Mouse (Mus musculus): ENCODE data around the gene Klhl30. TPM values are rescaled to one million over a fixed set of nuclear protein-coding genes. Genes with fewer than 3 reads are reported as not detected.

Gene Klhl30
- total RNA-seq, 2 experiments from 2014 or later = 49.9 to 89.8 TPM

- no peak overlapping the region for H3K27ac ChIP-seq
- intact Hi-C loops (cut with DNase I) = no loop called here
- TF ChIP-seq CTCF (IDR thresholded peaks at IDR 0.05) = no peak
- H3K4me3 ChIP-seq = no peak overlapping the region
- DNase-seq = no peak
Measured at GRCm38 (mm10) chr1:91411631-91412285, 60.9 kb downstream of the Klhl30 start.

Other genes with a start within 250 kb of the Klhl30 start
- not detected for gene Rbm44, start 205.9 kb upstream of the Klhl30 start, total RNA-seq (2021)
- 10 to 100 TPM; 19.0 to 29.3 TPM for gene Ramp1, start 171.2 kb upstream of the Klhl30 start, total RNA-seq (2021)
- 10 to 100 TPM; 52.1 to 61.6 TPM for gene Ube2f, start 100.7 kb upstream of the Klhl30 start, total RNA-seq (2021)
- 10 to 100 TPM in 1 of 2 experiments, 1 to 10 TPM in 1; 8.1 to 11.5 TPM for gene Scly, start 52.7 kb upstream of the Klhl30 start, total RNA-seq (2021)
- not detected for gene Espnl, start 28.9 kb upstream of the Klhl30 start, total RNA-seq (2021)
- 1 to 10 TPM in 1 of 2 experiments, under 1 TPM in 1; 0.67 to 1.4 TPM for gene Erfe, start 15.4 kb downstream of the Klhl30 start, total RNA-seq (2021)
- 10 to 100 TPM; 38.3 to 44.6 TPM for gene Ilkap, start 47.8 kb downstream of the Klhl30 start, total RNA-seq (2021)
- 1 to 10 TPM; 4.4 to 7.9 TPM for gene Hes6, start 63.0 kb downstream of the Klhl30 start, total RNA-seq (2021)
- 10 to 100 TPM in 1 of 2 experiments, 1 to 10 TPM in 1; 3.9 to 10.8 TPM for gene Per2, start 108.3 kb downstream of the Klhl30 start, total RNA-seq (2021)
- 1 to 10 TPM; 3.3 to 4.1 TPM for gene Traf3ip1, start 143.6 kb downstream of the Klhl30 start, total RNA-seq (2021)
- 10 to 100 TPM; 13.9 to 16.6 TPM for gene Asb1, start 189.5 kb downstream of the Klhl30 start, total RNA-seq (2021)